Mouse (Mus musculus): ENCODE results near the gene Epor. TPM values are rescaled to one million over a fixed set of nuclear protein-coding genes. Genes with fewer than 3 reads are reported as not detected.
A peak's percentile ranks its signal among the peaks of the same experiment; 100 is the strongest.

The Epor gene
- 1.6 and 1.8 TPM in 2 replicates for total RNA-seq (2021)
- long read RNA-seq, partial matches to known transcripts: 0 of 6 reads
- long read RNA-seq, other reads (novel, unspliced or antisense): 3 of 6 reads

DNA sequence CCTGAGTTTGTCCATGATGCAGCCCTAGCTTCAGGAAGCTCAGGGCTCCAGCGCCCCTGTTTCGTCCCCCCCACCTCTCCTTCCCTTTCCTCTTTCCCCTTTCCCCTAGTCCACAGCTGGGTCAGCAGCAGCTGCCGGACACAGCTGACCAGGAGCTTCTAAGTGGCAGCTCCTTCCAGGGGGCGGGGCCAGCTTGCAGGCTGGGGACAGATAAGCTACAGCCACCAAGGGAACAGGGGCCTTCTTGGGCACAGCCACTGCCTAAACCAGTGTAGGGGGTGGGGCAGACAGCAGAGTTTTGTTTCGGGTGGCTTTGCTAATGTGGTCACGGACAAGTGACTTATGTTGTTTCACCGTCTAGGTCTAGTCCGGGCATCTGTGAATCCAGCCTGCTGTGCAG is at the start of gene Epor:
Gene Epor (minus strand): TSS at position 90 of the 400 bp plus-strand sequence.
- peak; percentile 41 for DNase-seq

DNA sequence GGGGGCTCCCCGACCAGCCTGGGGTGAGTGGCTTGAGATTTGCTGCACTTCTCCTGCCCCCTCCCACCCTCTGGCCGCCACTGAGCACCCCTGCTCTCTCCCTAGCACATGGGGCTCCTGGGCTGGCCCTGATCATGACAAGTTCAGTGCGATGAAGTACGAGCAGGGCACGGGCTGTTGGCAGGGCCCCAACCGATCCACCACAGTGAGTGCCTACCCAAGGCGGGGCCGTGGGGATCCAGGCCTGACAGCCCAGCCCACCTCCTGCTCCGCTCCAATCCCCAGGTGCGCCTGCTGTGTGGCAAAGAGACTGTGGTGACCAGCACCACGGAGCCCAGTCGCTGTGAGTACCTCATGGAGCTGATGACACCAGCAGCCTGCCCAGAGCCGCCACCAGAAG is 49.4 kb upstream of the Epor start:
- no peak for DNase-seq

DNA sequence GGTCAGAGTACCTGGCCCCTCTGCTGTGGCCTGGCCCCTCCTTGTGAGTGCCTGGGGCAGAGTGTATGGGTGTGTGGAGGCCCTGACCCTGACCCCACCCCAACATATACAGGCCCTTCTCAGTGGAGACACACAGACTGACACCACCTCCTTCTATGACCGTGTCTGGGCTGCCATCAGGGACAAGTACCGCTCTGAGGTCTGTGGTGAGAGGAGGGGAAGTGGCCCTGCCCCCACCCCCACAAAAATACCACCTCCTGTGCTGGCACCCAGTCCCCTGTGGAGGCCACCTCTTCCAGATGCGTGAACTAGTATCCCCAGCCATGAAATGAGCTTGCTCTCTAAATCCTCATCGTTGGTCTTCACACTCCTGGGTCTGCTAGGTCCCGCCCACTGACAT is 47.7 kb upstream of the Epor start:
- DNase-seq: no peak

DNA sequence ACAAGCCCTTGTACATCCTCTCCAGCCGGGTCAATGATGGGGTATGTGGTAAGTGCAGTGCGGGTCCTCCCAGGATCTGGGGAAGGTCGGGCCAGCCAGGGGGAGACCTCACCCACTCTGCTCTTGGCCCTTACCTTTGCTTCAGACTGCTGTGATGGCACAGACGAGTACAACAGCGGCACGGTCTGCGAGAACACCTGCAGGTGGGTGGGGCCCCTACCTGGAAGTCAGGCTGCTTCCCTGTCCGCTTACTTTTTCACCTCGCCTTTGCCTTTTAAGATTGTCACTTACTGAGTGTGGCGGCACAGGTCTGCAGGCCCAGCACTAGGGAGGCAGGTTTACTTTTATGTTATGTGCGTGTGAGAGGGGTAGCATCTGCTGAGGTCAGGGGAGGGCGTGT is 41.2 kb upstream of the Epor start:
- DNase-seq: no peak

DNA sequence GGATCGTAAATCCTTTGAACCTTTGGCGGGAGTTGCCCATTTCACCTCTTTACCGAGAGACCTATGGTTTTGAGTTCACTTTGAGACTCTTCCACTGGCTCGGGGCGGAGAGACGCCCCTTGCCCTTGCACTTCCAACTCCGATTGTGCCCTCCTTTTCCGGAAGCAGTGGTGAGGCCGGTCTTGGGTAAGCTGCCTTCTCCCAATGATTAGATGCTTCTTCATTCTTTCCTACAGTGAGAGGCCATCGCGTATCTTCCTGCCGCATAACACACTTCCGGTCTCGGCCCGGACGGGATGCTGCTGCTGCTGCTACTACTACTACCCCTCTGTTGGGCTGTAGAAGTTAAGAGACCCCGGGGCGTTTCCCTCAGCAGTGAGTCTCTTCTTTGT is 39.9 kb upstream of the Epor start:
- DNase-seq: peak; percentile 20

DNA sequence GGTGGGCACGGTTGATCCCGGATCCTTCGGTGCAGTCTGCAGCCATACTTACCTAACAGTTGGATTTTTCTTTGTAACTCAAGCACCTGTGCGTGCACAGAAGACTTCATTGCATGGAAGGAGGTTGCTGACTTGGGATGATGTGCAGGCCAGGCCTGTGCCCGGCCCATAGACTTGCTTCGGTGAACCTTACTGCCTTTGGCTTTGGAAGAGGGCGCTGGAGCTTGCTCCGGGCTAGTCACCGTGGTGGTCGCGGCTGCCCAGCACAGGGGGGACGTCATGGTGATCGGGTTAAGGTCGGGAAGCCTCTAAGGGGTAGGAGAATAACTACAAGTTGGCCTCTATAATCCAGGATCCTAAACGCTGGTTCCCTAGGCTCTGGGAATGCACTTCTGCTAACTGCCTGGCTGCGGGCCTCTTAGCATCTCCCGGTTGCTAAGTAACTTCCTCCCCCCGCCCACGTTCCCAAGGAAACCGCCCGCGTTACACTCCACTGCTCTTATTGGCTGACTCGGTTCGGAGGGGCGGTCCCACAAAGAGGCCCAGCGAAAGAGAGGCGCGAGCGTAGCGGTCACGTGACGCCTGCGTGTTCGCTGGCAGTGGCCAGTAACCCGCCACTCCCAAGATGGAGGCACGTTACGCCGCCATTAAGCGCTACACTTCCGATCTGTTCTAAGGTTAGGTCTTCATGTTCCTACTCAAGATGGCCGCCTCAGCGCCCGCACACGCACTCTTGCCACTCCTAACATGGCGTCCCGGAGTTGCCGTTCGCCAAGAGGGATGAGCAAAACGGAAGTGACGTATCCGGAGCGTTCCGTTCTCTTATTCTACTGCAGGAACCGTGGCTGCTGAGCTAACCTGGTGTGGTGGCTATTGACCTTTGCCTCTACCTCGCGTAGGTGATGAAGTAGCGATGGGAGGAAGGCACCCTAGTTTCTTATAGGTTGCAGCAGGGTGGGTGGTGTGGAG is 39.2 kb upstream of the Epor start, which contains the start of the genes Ccdc151 and Prkcsh:
Gene Ccdc151 (minus strand): TSS at position 441 of the 969 bp plus-strand sequence.
Gene Prkcsh (plus strand): TSS at position 613 of the 969 bp plus-strand sequence.
- DNase-seq: peak; percentile 98

DNA sequence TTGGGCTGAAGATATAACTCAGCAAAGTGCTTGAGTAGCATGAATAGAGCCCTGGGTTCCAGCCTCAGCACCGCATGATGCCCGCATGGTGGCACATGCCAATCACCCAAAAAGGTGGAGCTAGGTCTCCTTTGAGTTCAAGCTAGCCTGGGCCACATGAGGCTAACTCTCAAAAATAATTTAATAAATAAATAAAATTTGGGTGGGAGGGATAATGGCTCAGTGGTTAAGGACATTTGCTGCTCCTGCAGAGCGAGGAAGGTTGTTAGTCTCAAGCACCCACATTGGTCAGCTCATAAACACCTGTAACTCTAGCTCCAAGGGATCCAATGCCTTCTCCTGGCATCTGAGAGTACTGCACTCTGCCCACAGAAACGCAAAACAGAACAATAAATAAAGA is 38.3 kb upstream of the Epor start:
- DNase-seq: no peak

DNA sequence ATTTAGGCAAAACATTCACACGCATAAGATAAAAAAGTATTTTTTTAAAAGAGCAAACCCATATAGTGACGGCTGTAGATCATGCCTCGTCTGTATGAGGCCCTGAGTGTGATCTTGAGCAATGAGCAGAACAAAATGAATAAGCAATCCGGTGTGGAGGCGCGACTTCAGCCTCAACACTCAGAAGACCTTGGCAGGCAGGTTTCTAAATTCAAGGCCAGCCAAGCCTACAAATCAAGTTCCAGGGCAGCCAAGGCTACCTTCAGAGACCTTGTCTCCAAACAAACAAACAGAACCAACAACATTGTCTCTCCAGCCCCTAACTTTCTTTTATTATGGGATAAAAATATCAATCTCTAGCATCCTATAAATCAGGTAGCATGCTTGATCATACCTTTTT is 37.0 kb upstream of the Epor start:
- DNase-seq: no peak

DNA sequence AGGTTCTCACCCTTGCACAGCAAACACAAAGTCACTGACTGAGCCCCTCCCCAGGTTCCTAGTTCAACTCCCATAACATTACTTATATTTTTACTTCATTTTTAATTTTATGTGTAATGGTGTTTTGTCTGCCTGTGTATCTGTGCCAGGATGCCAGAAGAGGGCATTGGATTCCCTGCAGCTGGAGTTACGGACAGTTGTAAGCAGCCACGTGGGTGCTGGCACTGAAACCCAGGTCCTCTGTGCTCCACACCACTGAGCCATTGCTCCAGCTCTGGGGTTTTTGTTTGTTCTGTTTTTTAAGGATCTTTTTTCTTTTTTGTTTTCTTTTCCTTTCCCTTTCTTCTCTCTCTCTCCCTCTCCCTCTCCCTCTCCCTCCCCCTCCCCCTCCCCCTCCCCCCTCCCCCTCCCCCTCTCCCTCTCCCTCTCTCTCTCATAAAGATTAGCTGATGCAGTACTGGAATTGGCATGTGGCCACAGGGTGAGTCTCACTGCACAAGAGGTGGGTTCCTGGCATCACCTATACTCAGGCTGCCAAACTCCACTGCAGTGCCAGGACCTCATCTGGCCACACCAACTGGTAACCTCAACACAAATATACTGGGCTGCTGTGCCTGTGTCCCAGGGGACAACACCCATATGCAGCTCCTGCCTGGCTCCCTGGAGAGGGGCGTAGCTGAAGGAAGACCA is 33.0 kb upstream of the Epor start:
- no peak for DNase-seq

DNA sequence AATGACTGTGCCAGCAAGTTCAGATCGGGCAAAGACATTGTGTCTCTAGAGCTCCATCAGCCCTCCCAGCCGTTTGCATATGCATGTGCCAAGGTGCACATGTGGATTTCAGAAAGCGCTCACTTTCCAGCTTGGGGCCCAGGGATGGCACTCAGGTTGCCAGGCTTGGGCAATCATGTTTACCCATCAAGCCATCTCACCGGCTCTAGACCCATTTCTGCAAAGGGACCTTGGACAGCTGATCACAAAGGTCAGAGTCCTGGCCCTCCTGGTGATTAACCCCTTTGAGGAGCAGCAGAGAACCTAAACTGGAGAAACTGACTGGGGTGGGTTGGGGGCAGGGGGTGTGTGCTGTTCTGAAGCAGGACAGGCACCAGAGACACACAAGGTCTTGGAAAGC is 28.9 kb upstream of the Epor start:
- no peak for DNase-seq

DNA sequence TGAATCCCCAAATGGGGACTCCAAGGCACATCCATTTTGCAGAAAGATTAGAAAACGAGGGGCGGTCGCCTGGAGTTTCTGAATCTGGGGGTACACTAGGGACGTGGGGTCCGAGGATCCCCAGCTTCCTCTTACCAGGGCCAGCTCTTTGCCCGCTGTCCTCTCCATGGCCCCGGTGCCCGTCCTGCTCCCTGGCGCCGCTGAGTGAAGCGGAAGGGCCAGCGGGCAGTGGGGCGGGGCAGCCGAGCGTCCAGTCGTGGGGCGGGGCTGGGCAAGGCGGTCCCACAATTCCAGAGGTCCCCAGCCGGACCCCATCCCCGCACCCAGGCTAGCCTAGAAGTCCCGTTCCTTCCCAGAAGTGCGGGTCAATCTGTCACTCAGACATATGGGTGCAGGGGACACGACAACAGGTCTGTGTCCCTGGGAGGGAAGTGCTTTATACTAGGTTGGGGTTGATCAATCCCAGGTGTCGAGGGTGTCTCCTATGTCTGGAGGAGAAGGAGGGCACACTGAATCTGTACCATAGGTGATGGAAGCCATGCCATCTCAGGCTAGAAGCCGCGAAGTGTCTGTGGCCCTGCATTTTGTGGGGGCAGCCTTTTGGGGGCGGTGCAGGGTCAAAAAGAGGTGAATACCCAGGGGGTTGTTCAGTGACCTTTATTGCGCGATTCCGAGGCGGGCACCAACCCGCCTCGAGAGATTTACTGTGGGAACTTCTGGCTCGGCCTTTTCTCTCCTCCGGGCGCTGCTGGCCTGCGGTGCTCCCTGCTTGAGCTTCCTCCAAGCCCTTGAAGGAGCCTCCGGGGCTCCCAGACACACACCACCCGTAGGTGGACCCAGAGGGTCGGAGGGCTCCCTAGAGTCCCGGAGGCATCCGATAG is 26.2 kb upstream of the Epor start, which contains the start of gene Rgl3:
Gene Rgl3 (minus strand): TSS at position 217 of the 881 bp plus-strand sequence.
- peak; percentile 85 for DNase-seq

DNA sequence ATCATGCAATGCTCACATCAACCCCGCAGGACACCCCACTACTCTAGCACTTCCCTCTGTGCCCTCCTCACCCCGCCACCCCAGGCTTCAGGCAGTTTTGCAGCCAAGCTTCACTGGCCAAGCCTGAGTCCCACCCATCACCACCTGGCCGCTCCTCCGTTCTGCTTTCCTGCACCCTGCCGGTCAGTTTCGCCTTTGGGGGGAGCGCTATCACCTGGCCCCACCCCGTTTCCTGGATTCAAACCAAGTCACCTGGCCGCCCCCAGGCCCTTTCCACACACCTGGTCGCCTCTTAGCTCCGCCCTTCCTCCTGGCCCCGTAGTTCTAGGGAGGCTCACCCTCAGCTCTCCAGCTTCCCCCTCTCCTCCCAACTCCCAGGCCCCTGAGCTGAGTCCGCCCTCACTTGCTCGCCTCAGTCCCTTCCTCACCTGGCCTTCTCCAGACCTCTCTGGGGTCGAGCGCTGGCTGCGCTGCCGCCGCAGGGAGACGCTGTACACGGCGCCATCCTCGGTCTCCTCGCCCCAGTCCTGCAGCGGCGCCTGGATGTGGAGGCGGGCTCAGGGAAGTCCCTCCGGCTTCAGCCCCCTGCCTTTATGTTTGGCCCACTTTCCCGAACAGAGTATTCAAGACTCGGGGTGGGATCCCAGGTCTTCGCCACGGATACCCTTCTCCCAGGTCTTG is 25.3 kb upstream of the Epor start:
- DNase-seq: peak; percentile 28

DNA sequence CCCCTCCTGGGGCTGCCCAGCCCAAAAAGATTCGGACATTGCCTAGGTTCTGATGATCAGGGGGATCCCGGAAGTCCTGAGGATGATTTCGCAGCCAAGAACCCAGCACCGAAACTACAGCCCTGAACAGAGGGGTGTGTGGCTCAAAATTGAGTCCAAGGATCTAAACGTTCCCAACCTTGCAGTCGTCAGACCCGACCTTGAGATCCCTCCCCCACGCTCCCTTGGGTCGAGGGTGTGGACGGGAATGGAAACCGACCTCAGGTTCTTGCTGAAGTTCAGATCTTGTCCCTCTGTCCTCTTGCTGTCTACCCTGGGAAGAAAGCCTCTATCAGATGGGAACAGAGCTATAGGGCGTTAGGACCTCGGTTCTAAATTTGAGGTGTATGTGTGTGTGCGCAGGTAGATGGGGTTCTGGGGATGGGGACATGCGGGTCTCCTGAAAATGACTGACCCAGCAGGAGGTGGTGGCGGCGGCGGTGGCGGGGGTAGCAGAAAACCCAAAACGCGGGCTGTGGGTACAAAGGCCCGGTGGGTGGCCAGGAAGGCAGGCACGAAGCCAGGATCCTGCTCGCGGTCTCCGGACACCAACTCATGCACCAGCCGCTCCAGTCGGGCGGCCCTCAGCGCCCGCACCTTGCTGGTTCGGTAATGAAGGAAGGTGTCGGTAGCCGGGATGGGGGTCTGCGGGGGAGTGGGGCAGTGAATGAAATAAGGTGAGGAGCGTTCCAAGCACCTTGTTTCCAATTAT is 24.5 kb upstream of the Epor start:
- DNase-seq: peak; percentile 30

DNA sequence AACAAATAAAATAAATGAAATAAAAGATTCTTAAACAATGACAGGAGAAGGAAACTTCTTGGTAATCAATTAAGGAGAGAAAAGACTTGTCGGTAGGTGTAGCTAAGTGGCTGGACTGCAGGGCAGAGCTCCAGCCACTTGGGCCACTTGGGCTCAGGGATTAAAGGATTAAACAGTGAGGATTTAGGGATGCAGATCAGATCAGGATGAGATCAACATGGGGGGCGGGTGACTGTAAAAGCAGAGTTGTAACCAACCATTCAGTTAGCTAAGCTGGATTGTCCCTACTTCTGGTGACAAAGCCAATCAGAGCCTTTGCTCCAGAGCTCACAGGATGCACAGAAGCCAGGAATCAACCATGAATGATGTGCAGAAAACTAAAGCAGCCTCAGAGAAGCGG is 20.6 kb upstream of the Epor start:
- no peak for DNase-seq

DNA sequence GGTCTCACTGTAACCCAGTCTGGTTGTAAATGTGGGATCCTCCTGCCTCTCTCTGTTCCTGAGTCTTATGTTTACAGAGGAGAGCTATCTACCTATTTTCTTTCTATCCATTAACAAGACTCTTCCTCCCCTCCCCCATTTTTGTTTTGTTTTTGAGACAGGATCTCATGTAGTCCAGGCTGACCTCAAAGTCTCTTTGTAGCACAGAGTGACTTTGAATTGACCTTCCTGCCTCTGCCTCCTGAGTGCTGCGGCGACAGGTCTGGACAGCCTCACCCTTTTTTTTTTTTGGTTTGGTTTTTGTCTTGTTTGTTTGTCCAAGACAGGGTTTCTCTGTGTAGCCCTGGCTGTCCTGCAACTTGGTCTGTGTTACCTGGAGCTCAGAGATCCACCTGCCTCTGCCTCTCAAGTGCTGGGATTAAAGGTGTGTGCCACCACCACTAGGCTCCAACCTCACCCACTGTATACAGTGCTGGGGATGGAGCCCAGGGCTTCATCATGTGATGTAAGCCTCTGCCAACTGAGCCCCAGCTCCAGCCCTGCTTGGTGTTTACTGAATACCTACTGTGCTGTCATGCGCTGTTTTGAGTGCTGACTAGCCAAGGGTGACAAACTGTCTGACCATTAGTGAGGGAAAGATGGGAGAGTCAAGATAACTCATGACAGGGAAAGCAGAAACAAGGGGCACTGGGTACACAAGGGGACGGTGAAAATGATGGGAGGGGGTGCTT is 15.3 kb upstream of the Epor start:
- no peak for DNase-seq

DNA sequence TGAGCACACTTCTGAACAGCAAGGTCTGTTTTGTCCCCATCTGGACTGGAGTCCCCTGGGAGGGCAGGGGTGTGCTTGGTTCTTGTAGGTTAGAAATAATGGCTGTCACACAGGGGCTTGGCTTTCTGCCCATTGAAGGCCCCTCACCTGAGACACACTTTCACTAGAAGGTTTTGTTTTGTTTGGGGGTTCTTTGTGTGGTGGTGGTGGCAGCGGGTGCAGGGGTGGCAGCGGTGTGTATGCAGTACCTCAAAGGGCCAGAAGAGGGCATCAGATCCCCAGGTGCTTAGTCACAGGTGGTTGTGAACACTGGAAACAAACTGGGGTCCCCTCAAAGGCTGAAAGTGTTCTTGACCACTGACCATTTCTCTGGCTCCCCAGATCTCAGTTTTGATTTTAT is 14.7 kb upstream of the Epor start:
- DNase-seq: peak; percentile 48

DNA sequence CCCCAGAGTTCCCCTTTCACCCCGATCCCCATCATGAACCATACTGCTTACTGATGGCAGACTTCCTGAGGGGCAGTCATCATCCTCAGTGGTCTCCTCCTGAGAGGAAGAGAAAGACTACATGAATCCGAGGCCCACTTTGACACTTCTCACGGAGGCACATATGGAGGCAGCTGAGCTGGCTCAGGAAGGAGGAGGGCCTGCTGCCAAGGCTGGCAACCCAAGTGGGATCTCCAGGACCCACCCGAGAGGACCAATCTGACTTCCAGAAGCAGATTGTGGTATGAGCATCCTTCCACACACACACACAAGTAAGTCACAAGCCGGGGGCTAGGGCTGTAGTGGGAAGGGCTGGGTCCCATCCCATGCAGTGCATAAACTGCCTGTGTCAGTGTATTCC is 14.0 kb upstream of the Epor start:
- DNase-seq: no peak

DNA sequence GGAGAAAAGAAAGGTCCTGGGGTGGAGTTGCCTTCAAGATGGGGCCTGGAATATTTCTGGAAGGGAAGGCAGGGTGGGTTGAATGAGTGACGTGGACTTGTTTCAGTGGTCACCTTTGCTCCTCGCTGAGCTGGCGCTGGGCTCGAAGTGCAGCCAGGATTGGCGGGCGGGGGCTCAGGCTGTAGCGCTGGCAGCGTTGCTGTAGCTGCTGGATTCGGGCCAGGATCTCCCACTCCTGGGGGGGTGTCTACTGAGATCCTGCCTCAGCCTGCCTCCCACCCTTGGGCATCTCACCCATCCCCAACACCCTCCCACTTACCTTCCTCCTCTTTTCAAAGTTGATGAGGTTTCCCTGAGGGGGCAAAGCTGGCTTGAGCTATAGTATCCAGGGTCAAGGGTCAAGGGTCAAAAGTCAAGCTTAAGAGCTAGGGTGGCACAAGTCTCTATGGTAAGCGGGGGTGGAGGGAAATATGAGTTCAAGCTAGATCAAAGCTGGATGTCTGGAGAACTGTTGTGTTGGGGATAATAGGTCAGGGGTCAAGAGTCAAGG is 13.4 kb upstream of the Epor start:
- DNase-seq: no peak

DNA sequence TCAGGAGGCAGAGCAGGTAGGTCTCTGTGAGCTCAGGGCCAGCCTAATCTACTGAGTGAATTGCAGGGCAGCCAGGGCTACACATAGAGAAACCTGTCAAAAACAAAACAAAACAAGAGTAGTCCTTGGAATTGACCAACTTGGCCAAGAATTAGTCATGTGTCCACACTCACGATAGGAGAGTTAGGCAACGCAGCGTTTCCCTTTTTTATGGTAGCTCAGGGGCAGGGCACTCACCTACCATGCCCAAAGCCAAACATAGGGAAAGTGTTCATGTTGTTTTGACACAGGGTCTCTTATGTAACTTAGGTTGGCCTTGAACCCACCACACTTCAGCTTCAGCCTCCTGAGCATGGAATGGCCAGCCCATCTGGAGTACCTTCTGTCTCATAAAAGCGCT is 6.0 kb upstream of the Epor start:
- no peak for DNase-seq

DNA sequence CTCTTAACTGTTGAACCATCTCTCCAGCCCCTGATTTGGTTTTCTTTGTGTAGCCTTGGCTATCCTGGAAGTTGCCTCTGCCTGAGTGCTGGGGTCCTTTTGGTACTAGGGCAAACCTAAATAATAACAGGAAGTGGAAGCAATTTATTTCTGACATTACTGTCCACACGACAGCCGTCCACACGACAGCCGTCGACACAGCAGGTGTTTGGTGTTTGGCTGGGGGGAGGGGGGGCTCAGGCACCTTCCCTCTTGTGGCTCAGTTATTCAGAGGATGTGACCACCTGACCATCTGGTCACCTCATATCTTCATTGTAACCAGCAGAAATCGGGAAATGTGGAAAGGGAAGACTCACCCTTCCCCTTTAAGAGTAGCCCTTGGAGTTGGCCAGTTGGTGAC is 5.6 kb upstream of the Epor start:
- no peak for DNase-seq

Data from adrenal gland, postnatal 25 days (tissue).